Mouse (Mus musculus) heart, adult 2 months (tissue): Measurements from ENCODE around the gene Hexim1.

Source experiments
- CTCF ChIP-seq: fragments of 200-600 bp; IDR thresholded peaks from 2 replicates; pipeline ENCODE4 v1.8.1; 2022; ENCODE audit warnings: antibody characterized with exemption, mild to moderate bottlenecking, moderate library complexity
- POLR2A ChIP-seq: fragments of 200-500 bp; IDR thresholded peaks from 2 replicates; pipeline ENCODE4 v1.6.1; 2011; ENCODE audit warnings: mild to moderate bottlenecking, low read depth, low read length, control low read depth; ENCODE audit not compliant: insufficient read depth

GRCm38 (mm10) chr11:103106386-103106785 lies 9.6 kb upstream of the Hexim1 start:
- TF ChIP-seq POLR2A (no peak), CTCF (no peak)
